12 mouse cellular contexts compared by ENCODE assay signal in genomic region chr17:29439992-29440391, GRCm38 (mm10). TPM values are rescaled to one million over a fixed set of nuclear protein-coding genes. Genes with fewer than 3 reads are reported as not detected.
DNase-seq lines count a peak whose midpoint lies in the region; ATAC-seq and TF ChIP-seq lines count a peak whose summit lies in the region.
"Had no signal": no experiment of that assay in that cellular context is flagged by ENCODE, and none has a peak within 500 bp of the region (broad histone marks: within the 10 kb centered on the region; RNA-seq: fewer than 3 reads in every experiment).

No protein-coding gene starts in this region.

- H3K9ac ChIP-seq in forebrain, embryonic 15.5 days (replicated peaks): no peak overlapping the region
- H3K9ac ChIP-seq in intestine, embryonic 15.5 days: no peak overlapping the region
- H3K9ac ChIP-seq in stomach, embryonic 16.5 days (ENCODE audit: low read length): no peak overlapping the region
- H3K9ac ChIP-seq: midbrain, embryonic 12.5 days had no signal

- peak overlapping the region; percentile 91 for H3K27ac ChIP-seq in forebrain, embryonic 10.5 days
- H3K27ac ChIP-seq in forebrain, embryonic 15.5 days (replicated peaks): no peak overlapping the region
- peak overlapping the region; percentile 5; the same call in 1 of the 2 replicates for H3K27ac ChIP-seq in spleen, adult 2 months (ENCODE audit: insufficient read depth, low read length)
- peak overlapping the region; percentile 45 for H3K27ac ChIP-seq in intestine, embryonic 15.5 days
- H3K27ac ChIP-seq in stomach, embryonic 16.5 days (ENCODE audit: low read length): peak overlapping the region; percentile 25

- no peaks in the 10 kb centered on the region for H3K9me3 ChIP-seq in forebrain, embryonic 10.5 days
- no peaks in the 10 kb centered on the region for H3K9me3 ChIP-seq in forebrain, embryonic 15.5 days
- H3K9me3 ChIP-seq in intestine, embryonic 15.5 days: no peaks in the 10 kb centered on the region
- H3K9me3 ChIP-seq in stomach, embryonic 16.5 days (replicated peaks; ENCODE audit: control insufficient read depth, low read length): no peaks in the 10 kb centered on the region
- H3K9me3 ChIP-seq: midbrain, embryonic 12.5 days had no signal

- WGBS in forebrain, embryonic 10.5 days: 78% methylated on average over 4 of the region's 4 CpGs
- 75% methylated on average over 4 of the region's 4 CpGs for WGBS in forebrain, embryonic 15.5 days
- 79% methylated on average over 4 of the region's 4 CpGs for WGBS in spleen, adult 2 months
- WGBS in intestine, embryonic 15.5 days: 61% methylated on average over 4 of the region's 4 CpGs
- WGBS in stomach, embryonic 16.5 days: 57% methylated on average over 4 of the region's 4 CpGs

- DNase-seq in forebrain, embryonic 10.5 days (ENCODE audit: extremely low spot score, low spot score): no peak
- DNase-seq in spleen, adult 2 months (ENCODE audit: low read depth in 1 of 2, low spot score in 2 of 2): no peak
- no peak for DNase-seq in spleen, adult 12 weeks (ENCODE audit: low spot score)
- DNase-seq in ovary, postnatal 36 days (ENCODE audit: low spot score): no peak
- DNase-seq in gastrocnemius, postnatal 25 days: no peak
- DNase-seq: B cell, adult 2 months; layer of hippocampus, adult 9-11 months; retina, postnatal 1 day had no signal

- TF ChIP-seq POLR2A in spleen, adult 2 months (IDR thresholded peaks at IDR 0.05; ENCODE audit: low read depth, low read length): no peak

- ATAC-seq in forebrain, embryonic 15.5 days (replicated peaks): no peak
- peak; percentile 34; the same call in 1 of the 2 replicates for ATAC-seq in intestine, embryonic 15.5 days
- ATAC-seq in stomach, embryonic 16.5 days (ENCODE audit: insufficient read depth, low FRiP score): no peak

- H3K4me2 ChIP-seq in forebrain, embryonic 15.5 days (replicated peaks): no peak overlapping the region
- H3K4me2 ChIP-seq in intestine, embryonic 15.5 days (replicated peaks): no peak overlapping the region
- H3K4me2 ChIP-seq in stomach, embryonic 16.5 days (ENCODE audit: low read depth, low read length): no peak overlapping the region
- H3K4me2 ChIP-seq: midbrain, embryonic 12.5 days had no signal

- peaks cover 11% of the 10 kb centered on the region; the same call in 1 of the 2 replicates for H3K27me3 ChIP-seq in forebrain, embryonic 10.5 days (ENCODE audit: poor library complexity, severe bottlenecking)
- no peaks in the 10 kb centered on the region for H3K27me3 ChIP-seq in forebrain, embryonic 15.5 days
- no peaks in the 10 kb centered on the region for H3K27me3 ChIP-seq in spleen, adult 2 months (ENCODE audit: control insufficient read depth, insufficient read depth, low read length)
- no peaks in the 10 kb centered on the region for H3K27me3 ChIP-seq in intestine, embryonic 15.5 days (replicated peaks)
- no peaks in the 10 kb centered on the region for H3K27me3 ChIP-seq in stomach, embryonic 16.5 days (ENCODE audit: control insufficient read depth, insufficient read depth, low read length)

- no peak overlapping the region for H3K4me3 ChIP-seq in forebrain, embryonic 10.5 days
- no peak overlapping the region for H3K4me3 ChIP-seq in forebrain, embryonic 15.5 days
- no peak overlapping the region for H3K4me3 ChIP-seq in spleen, adult 2 months (ENCODE audit: extremely low read depth, insufficient read depth, insufficient read length)
- no peak overlapping the region for H3K4me3 ChIP-seq in intestine, embryonic 15.5 days (replicated peaks)
- no peak overlapping the region for H3K4me3 ChIP-seq in stomach, embryonic 16.5 days (replicated peaks; ENCODE audit: low read length)
- H3K4me3 ChIP-seq: midbrain, embryonic 12.5 days had no signal

- H3K4me1 ChIP-seq in forebrain, embryonic 10.5 days: peaks cover 76% of the 10 kb centered on the region
- H3K4me1 ChIP-seq in forebrain, embryonic 15.5 days: peaks cover 22% of the 10 kb centered on the region
- H3K4me1 ChIP-seq in spleen, adult 2 months (ENCODE audit: control insufficient read depth, insufficient read depth, insufficient read length): peaks cover 10% of the 10 kb centered on the region
- H3K4me1 ChIP-seq in intestine, embryonic 15.5 days (replicated peaks): peaks cover 36% of the 10 kb centered on the region
- peaks cover 37% of the 10 kb centered on the region for H3K4me1 ChIP-seq in stomach, embryonic 16.5 days (ENCODE audit: control insufficient read depth, insufficient read depth, low read length)

- H3K36me3 ChIP-seq in forebrain, embryonic 10.5 days (replicated peaks): no peaks in the 10 kb centered on the region
- H3K36me3 ChIP-seq in forebrain, embryonic 15.5 days: no peaks in the 10 kb centered on the region
- no peaks in the 10 kb centered on the region for H3K36me3 ChIP-seq in spleen, adult 2 months (ENCODE audit: control insufficient read depth, insufficient read depth, low read length)
- H3K36me3 ChIP-seq in intestine, embryonic 15.5 days: no peaks in the 10 kb centered on the region
- no peaks in the 10 kb centered on the region for H3K36me3 ChIP-seq in stomach, embryonic 16.5 days (ENCODE audit: control insufficient read depth, insufficient read depth, low read length)
- H3K36me3 ChIP-seq: midbrain, embryonic 12.5 days had no signal

- TF ChIP-seq CTCF in spleen, adult 2 months (IDR thresholded peaks at IDR 0.05; ENCODE audit: extremely low read depth, insufficient read depth, insufficient read length, insufficient replicate concordance): no peak

RNA-seq across cellular contexts. Expression of gene Pim1, which starts 50.6 kb away (rescaled TPM):
- polyA plus RNA-seq in forebrain, embryonic 10.5 days (2016; fragmentation: Nextera tagmentation; extraction: Ambion mirVana): 32.2 and 33.1 TPM in 2 replicates
- 15.6 and 17.7 TPM in 2 replicates for polyA plus RNA-seq in forebrain, embryonic 15.5 days (2015; fragmentation: Nextera tagmentation; extraction: Ambion mirVana)
- polyA plus RNA-seq in spleen, adult 2 months (2012; rRNA removed): 56.6 and 90.2 TPM in 2 replicates
- polyA plus RNA-seq in intestine, embryonic 15.5 days (2015; fragmentation: Nextera tagmentation; extraction: Ambion mirVana): 13.4 TPM in 2 replicates
- polyA plus RNA-seq in stomach, embryonic 16.5 days (2015; fragmentation: Nextera tagmentation; extraction: Ambion mirVana): 11.8 and 13.5 TPM in 2 replicates
- total RNA-seq in gastrocnemius, postnatal 25 days (2021): 10 to 100 TPM; 11.1 to 17.5 TPM
